Mouse (Mus musculus) heart, adult 9 months (tissue): Measurements from ENCODE around the gene Vwa1.
"Not testable (repeated sequence)": the region's sequence is repeated elsewhere in the genome, so short reads cannot be mapped to it uniquely, and the experiment has no call there.

ENCODE experiments used
- DNase-seq, 2 experiments: peaks; one replicate each; pipeline ENCODE4 v3.0.0; 2022; ENCODE audit warnings: low spot score in 2 of 2

The Vwa1 gene

GRCm38 (mm10) chr4:155774280-155774754, at the start of gene Vwa1:
Gene Vwa1, minus strand, starts transcription at chr4:155774698.
- DNase-seq: peak; percentile 88 to 91

- no peak for DNase-seq
Observed at GRCm38 (mm10) chr4:155823443-155823842, 48.9 kb upstream of the Vwa1 start.

- no peak for DNase-seq
Observed at GRCm38 (mm10) chr4:155821025-155821424, 46.5 kb upstream of the Vwa1 start.

GRCm38 (mm10) chr4:155817533-155817932, 43.0 kb upstream of the Vwa1 start:
- DNase-seq: no peak

- no peak for DNase-seq
Observed at GRCm38 (mm10) chr4:155812665-155813181, 38.2 kb upstream of the Vwa1 start.

- peak; percentile 93 for DNase-seq
Observed at GRCm38 (mm10) chr4:155811929-155812664, 37.6 kb upstream of the Vwa1 start, which contains the start of gene Ccnl2. Gene Ccnl2, plus strand, starts transcription at chr4:155812489.

GRCm38 (mm10) chr4:155807841-155808240, 33.3 kb upstream of the Vwa1 start:
- no peak for DNase-seq

GRCm38 (mm10) chr4:155803340-155804041, 29.0 kb upstream of the Vwa1 start:
- peak; percentile 92 to 93 for DNase-seq

- no peak for DNase-seq
Observed at GRCm38 (mm10) chr4:155802741-155803339, 28.3 kb upstream of the Vwa1 start, which contains the start of gene Mrpl20. Gene Mrpl20, plus strand, starts transcription at chr4:155802878.

- DNase-seq: no peak
Observed at GRCm38 (mm10) chr4:155802075-155802474, 27.6 kb upstream of the Vwa1 start.

GRCm38 (mm10) chr4:155793730-155794129, 19.2 kb upstream of the Vwa1 start:
- DNase-seq: no peak

GRCm38 (mm10) chr4:155791240-155791933, 16.9 kb upstream of the Vwa1 start:
- DNase-seq: no peak

- no peak for DNase-seq
Observed at GRCm38 (mm10) chr4:155790650-155791161, 16.2 kb upstream of the Vwa1 start.

- no peak for DNase-seq
Observed at GRCm38 (mm10) chr4:155790021-155790489, 15.6 kb upstream of the Vwa1 start, which contains the start of gene Ankrd65. Gene Ankrd65, plus strand, starts transcription at chr4:155790439.

- DNase-seq: not testable (repeated sequence)
Observed at GRCm38 (mm10) chr4:155788833-155789232, 14.3 kb upstream of the Vwa1 start.

- no peak for DNase-seq
Observed at GRCm38 (mm10) chr4:155788300-155788699, 13.8 kb upstream of the Vwa1 start.

- no peak for DNase-seq
Observed at GRCm38 (mm10) chr4:155785819-155786218, 11.3 kb upstream of the Vwa1 start, which contains the start of gene Tmem88b. Gene Tmem88b, minus strand, starts transcription at chr4:155785874.

- DNase-seq: no peak
Observed at GRCm38 (mm10) chr4:155785246-155785645, 10.7 kb upstream of the Vwa1 start.

- DNase-seq: peak; percentile 75 to 84
Observed at GRCm38 (mm10) chr4:155784081-155784701, 9.7 kb upstream of the Vwa1 start.

- no peak for DNase-seq
Observed at GRCm38 (mm10) chr4:155783486-155784080, 9.1 kb upstream of the Vwa1 start.
